Mouse (Mus musculus): Measurements from ENCODE around the gene 1700019N19Rik. TPM values are rescaled to one million over a fixed set of nuclear protein-coding genes. Genes with fewer than 3 reads are reported as not detected.

1700019N19Rik gene
- polyA plus RNA-seq, 1 experiment from 2014 or later = not detected

GRCm38 (mm10) chr19:58783938-58784337 lies 10.3 kb downstream of the 1700019N19Rik start:
- peak overlapping the region; percentile 40 for H3K27ac ChIP-seq (ENCODE audit: low read length)
- peak; percentile 74 for ATAC-seq
- H3K4me3 ChIP-seq (ENCODE audit: low read depth, low read length) = no peak overlapping the region
- H3K4me1 ChIP-seq (ENCODE audit: control insufficient read depth, insufficient read depth, low read length) = peaks cover 14% of the 10 kb centered on the region
- H3K27me3 ChIP-seq (ENCODE audit: control insufficient read depth, insufficient read depth, low read depth, low read length) = no peaks in the 10 kb centered on the region
- no peak overlapping the region for H3K9ac ChIP-seq (ENCODE audit: low read depth, low read length)
- no peak overlapping the region for H3K4me2 ChIP-seq (ENCODE audit: low read length)
- 24% methylated on average over 7 of the region's 7 CpGs for WGBS
- no peaks in the 10 kb centered on the region for H3K9me3 ChIP-seq (replicated peaks; ENCODE audit: control insufficient read depth, low read length, poor library complexity, severe bottlenecking)
- H3K36me3 ChIP-seq (ENCODE audit: control insufficient read depth, insufficient read depth, low read length) = no peaks in the 10 kb centered on the region

- Histone ChIP-seq H3K4me2 (ENCODE audit: low read length) (no peak overlapping the region), H3K27ac (ENCODE audit: low read length) (peak overlapping the region; percentile 34; the same call in 1 of the 2 replicates), H3K9ac (ENCODE audit: low read depth, low read length) (no peak overlapping the region), H3K4me1 (ENCODE audit: control insufficient read depth, insufficient read depth, low read length) (peaks cover 14% of the 10 kb centered on the region), H3K9me3 (replicated peaks; ENCODE audit: control insufficient read depth, low read length, poor library complexity, severe bottlenecking) (no peaks in the 10 kb centered on the region), H3K36me3 (ENCODE audit: control insufficient read depth, insufficient read depth, low read length) (no peaks in the 10 kb centered on the region), H3K27me3 (ENCODE audit: control insufficient read depth, insufficient read depth, low read depth, low read length) (no peaks in the 10 kb centered on the region), H3K4me3 (ENCODE audit: low read depth, low read length) (no peak overlapping the region)
- WGBS = 29% methylated on average over 4 of the region's 4 CpGs
- ATAC-seq = no peak
Observed at GRCm38 (mm10) chr19:58781566-58781965, 12.7 kb downstream of the 1700019N19Rik start.

GRCm38 (mm10) chr19:58776461-58776860 lies 17.8 kb downstream of the 1700019N19Rik start:
- Histone ChIP-seq H3K4me1 (ENCODE audit: control insufficient read depth, insufficient read depth, low read length) (peaks cover 5% of the 10 kb centered on the region), H3K4me2 (ENCODE audit: low read length) (no peak overlapping the region), H3K27me3 (ENCODE audit: control insufficient read depth, insufficient read depth, low read depth, low read length) (no peaks in the 10 kb centered on the region), H3K4me3 (ENCODE audit: low read depth, low read length) (no peak overlapping the region), H3K9me3 (replicated peaks; ENCODE audit: control insufficient read depth, low read length, poor library complexity, severe bottlenecking) (no peaks in the 10 kb centered on the region), H3K27ac (ENCODE audit: low read length) (no peak overlapping the region), H3K9ac (ENCODE audit: low read depth, low read length) (no peak overlapping the region), H3K36me3 (ENCODE audit: control insufficient read depth, insufficient read depth, low read length) (no peaks in the 10 kb centered on the region)
- WGBS = 80% methylated on average over 5 of the region's 5 CpGs
- no peak for ATAC-seq

GRCm38 (mm10) chr19:58767329-58767728 lies 26.9 kb downstream of the 1700019N19Rik start:
- Histone ChIP-seq H3K4me1 (ENCODE audit: control insufficient read depth, insufficient read depth, low read length) (no peaks in the 10 kb centered on the region), H3K4me2 (ENCODE audit: low read length) (no peak overlapping the region), H3K9me3 (replicated peaks; ENCODE audit: control insufficient read depth, low read length, poor library complexity, severe bottlenecking) (no peaks in the 10 kb centered on the region), H3K27me3 (ENCODE audit: control insufficient read depth, insufficient read depth, low read depth, low read length) (no peaks in the 10 kb centered on the region), H3K27ac (ENCODE audit: low read length) (no peak overlapping the region), H3K9ac (ENCODE audit: low read depth, low read length) (no peak overlapping the region), H3K36me3 (ENCODE audit: control insufficient read depth, insufficient read depth, low read length) (no peaks in the 10 kb centered on the region), H3K4me3 (ENCODE audit: low read depth, low read length) (no peak overlapping the region)
- no peak for ATAC-seq
- WGBS = 26% methylated on average over 6 of the region's 6 CpGs

GRCm38 (mm10) chr19:58762848-58763541 lies 31.3 kb downstream of the 1700019N19Rik start:
- H3K4me1 ChIP-seq (ENCODE audit: control insufficient read depth, insufficient read depth, low read length) = no peaks in the 10 kb centered on the region
- H3K9ac ChIP-seq (ENCODE audit: low read depth, low read length) = 0 out of 2 replicates have a peak overlapping the region, but pooled peaks have one; percentile 21
- no peaks in the 10 kb centered on the region for H3K36me3 ChIP-seq (ENCODE audit: control insufficient read depth, insufficient read depth, low read length)
- H3K27ac ChIP-seq (ENCODE audit: low read length) = no peak overlapping the region
- H3K27me3 ChIP-seq (ENCODE audit: control insufficient read depth, insufficient read depth, low read depth, low read length) = no peaks in the 10 kb centered on the region
- ATAC-seq = peak; percentile 91
- 12% methylated on average over 12 of the region's 12 CpGs for WGBS
- no peak overlapping the region for H3K4me3 ChIP-seq (ENCODE audit: low read depth, low read length)
- peak overlapping the region; percentile 37; the same call in 1 of the 2 replicates for H3K4me2 ChIP-seq (ENCODE audit: low read length)
- H3K9me3 ChIP-seq (replicated peaks; ENCODE audit: control insufficient read depth, low read length, poor library complexity, severe bottlenecking) = no peaks in the 10 kb centered on the region

GRCm38 (mm10) chr19:58762316-58762715 lies 31.9 kb downstream of the 1700019N19Rik start:
- H3K9me3 ChIP-seq (replicated peaks; ENCODE audit: control insufficient read depth, low read length, poor library complexity, severe bottlenecking) = no peaks in the 10 kb centered on the region
- H3K4me1 ChIP-seq (ENCODE audit: control insufficient read depth, insufficient read depth, low read length) = no peaks in the 10 kb centered on the region
- H3K4me3 ChIP-seq (ENCODE audit: low read depth, low read length) = no peak overlapping the region
- 37% methylated on average over 6 of the region's 6 CpGs for WGBS
- peak; percentile 48; the same call in 1 of the 2 replicates for ATAC-seq
- no peak overlapping the region for H3K27ac ChIP-seq (ENCODE audit: low read length)
- no peak overlapping the region for H3K9ac ChIP-seq (ENCODE audit: low read depth, low read length)
- no peaks in the 10 kb centered on the region for H3K36me3 ChIP-seq (ENCODE audit: control insufficient read depth, insufficient read depth, low read length)
- H3K27me3 ChIP-seq (ENCODE audit: control insufficient read depth, insufficient read depth, low read depth, low read length) = no peaks in the 10 kb centered on the region
- H3K4me2 ChIP-seq (ENCODE audit: low read length) = no peak overlapping the region

GRCm38 (mm10) chr19:58759423-58759822 lies 34.8 kb downstream of the 1700019N19Rik start, which contains the start of gene Pnliprp2:
Gene Pnliprp2, plus strand, starts transcription at chr19:58759719.
- H3K9ac ChIP-seq (ENCODE audit: low read depth, low read length) = no peak within 1 kb of the TSS
- H3K9me3 ChIP-seq (replicated peaks; ENCODE audit: control insufficient read depth, low read length, poor library complexity, severe bottlenecking) = no peaks in the 10 kb centered on the region
- no peaks in the 10 kb centered on the region for H3K36me3 ChIP-seq (ENCODE audit: control insufficient read depth, insufficient read depth, low read length)
- H3K27me3 ChIP-seq (ENCODE audit: control insufficient read depth, insufficient read depth, low read depth, low read length) = no peaks in the 10 kb centered on the region
- H3K4me2 ChIP-seq (ENCODE audit: low read length) = no peak within 1 kb of the TSS
- WGBS = 66% methylated on average over 9 of the region's 9 CpGs
- H3K27ac ChIP-seq (ENCODE audit: low read length) = no peak within 1 kb of the TSS
- no peak within 1 kb of the TSS for H3K4me3 ChIP-seq (ENCODE audit: low read depth, low read length)
- no peak for ATAC-seq
- H3K4me1 ChIP-seq (ENCODE audit: control insufficient read depth, insufficient read depth, low read length) = no peaks in the 10 kb centered on the region

GRCm38 (mm10) chr19:58758871-58759270 lies 35.4 kb downstream of the 1700019N19Rik start:
- H3K9ac ChIP-seq (ENCODE audit: low read depth, low read length) = no peak overlapping the region
- no peak overlapping the region for H3K27ac ChIP-seq (ENCODE audit: low read length)
- no peaks in the 10 kb centered on the region for H3K9me3 ChIP-seq (replicated peaks; ENCODE audit: control insufficient read depth, low read length, poor library complexity, severe bottlenecking)
- WGBS = 95% methylated on average over 4 of the region's 4 CpGs
- H3K4me3 ChIP-seq (ENCODE audit: low read depth, low read length) = no peak overlapping the region
- H3K4me2 ChIP-seq (ENCODE audit: low read length) = no peak overlapping the region
- H3K27me3 ChIP-seq (ENCODE audit: control insufficient read depth, insufficient read depth, low read depth, low read length) = no peaks in the 10 kb centered on the region
- H3K4me1 ChIP-seq (ENCODE audit: control insufficient read depth, insufficient read depth, low read length) = no peaks in the 10 kb centered on the region
- no peak for ATAC-seq
- H3K36me3 ChIP-seq (ENCODE audit: control insufficient read depth, insufficient read depth, low read length) = no peaks in the 10 kb centered on the region

GRCm38 (mm10) chr19:58751504-58751903 lies 42.8 kb downstream of the 1700019N19Rik start:
- no peak for ATAC-seq
- no peak overlapping the region for H3K4me3 ChIP-seq (ENCODE audit: low read depth, low read length)
- H3K4me2 ChIP-seq (ENCODE audit: low read length) = no peak overlapping the region
- H3K27me3 ChIP-seq (ENCODE audit: control insufficient read depth, insufficient read depth, low read depth, low read length) = no peaks in the 10 kb centered on the region
- no peak overlapping the region for H3K27ac ChIP-seq (ENCODE audit: low read length)
- no peak overlapping the region for H3K9ac ChIP-seq (ENCODE audit: low read depth, low read length)
- H3K9me3 ChIP-seq (replicated peaks; ENCODE audit: control insufficient read depth, low read length, poor library complexity, severe bottlenecking) = no peaks in the 10 kb centered on the region
- no peaks in the 10 kb centered on the region for H3K4me1 ChIP-seq (ENCODE audit: control insufficient read depth, insufficient read depth, low read length)
- no peaks in the 10 kb centered on the region for H3K36me3 ChIP-seq (ENCODE audit: control insufficient read depth, insufficient read depth, low read length)
- 69% methylated on average over 2 of the region's 2 CpGs for WGBS
